Mouse (Mus musculus): ENCODE data around the gene Ezh1.
"Not testable (repeated sequence)": the region's sequence is repeated elsewhere in the genome, so short reads cannot be mapped to it uniquely, and the experiment has no call there.

Gene Ezh1

DNA sequence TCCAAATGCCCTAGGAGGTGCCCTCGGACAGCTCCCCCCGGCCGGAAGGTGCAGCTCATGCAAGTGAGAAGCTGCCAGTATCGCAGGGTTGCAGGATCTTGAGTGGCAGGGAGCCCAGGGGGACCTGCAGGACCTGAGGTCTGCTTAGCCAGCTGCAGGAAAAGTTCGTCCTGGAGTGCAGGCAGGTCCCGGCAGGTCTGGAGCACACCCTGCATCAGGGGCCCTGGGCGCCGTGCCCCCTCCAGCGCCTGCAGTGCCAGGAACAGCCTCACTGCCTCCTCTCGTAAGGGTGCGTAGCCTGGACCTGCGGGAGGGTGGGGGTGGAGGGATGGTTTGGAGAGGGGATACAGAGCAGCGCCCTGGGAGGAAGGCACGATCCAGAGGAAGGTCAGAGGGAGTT is 59.9 kb downstream of the Ezh1 start:
- Histone ChIP-seq H3K27me3 (ENCODE audit: control insufficient read depth, insufficient read depth, low read length, poor library complexity, severe bottlenecking) (peaks cover 4% of the 10 kb centered on the region), H3K36me3 (ENCODE audit: control insufficient read depth, insufficient read depth, low read length, poor library complexity, severe bottlenecking) (no peaks in the 10 kb centered on the region)
- DNase-seq (ENCODE audit: low read depth, low spot score): no peak

DNA sequence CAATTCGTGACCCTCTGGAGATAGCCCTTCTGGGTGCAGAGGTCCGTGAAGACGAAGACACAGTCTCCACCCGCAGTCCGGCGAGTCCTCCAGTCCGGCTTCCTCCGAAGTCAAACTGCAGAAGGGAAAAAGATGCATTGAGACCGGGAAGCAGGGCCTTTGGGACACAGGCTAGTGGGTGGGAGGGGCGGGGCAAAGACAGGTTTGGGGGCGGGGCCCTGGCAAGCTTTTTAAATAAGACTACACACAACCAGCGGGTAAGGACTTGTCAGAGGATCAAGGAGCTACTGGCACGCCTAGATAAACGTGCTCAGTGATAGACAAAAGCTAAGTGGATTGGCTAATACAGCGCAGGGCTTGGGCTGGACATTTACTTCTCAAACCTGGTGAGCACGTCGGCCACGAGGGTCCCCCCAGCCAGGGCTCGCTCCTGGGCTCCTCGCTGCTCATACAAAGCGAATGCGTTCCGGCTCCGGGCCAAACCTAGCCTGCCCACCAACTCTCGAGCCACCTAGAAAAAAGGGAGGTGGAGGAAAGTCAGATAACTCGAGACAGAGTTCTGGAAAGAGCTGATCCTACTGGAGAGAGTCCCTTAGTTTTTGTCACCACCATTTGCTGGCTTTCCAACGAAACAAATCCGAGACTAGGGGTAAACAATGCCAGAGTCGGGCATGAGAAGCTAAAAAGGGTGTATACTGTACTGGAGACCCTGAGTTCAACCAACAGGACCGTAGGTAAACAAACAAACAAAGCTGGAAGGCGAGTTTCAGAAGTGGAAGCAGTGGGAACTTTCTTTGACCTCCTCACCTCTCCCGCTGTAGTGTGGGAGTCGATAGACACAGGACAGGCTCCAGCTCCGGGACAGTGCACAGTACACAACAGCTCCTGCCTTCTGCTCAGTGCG is 61.3 kb downstream of the Ezh1 start:
- peak; percentile 30 for DNase-seq (ENCODE audit: low read depth, low spot score)

DNA sequence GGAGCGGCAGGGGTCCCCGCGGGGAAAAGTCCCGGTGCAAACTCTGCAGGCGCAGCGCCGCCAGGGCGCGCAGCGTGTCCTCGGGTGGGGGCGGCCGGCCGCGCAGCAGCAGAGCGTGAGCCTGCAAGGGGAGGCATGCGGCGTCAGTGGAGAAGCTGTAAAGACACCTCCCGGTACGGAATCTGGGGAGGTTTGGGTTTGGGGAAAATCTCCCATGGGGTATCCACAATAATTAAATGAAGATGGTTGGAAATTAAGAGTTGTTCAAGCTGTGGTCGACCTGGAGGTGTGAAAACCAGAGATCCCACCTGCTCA is 62.0 kb downstream of the Ezh1 start:
- no peaks in the 10 kb centered on the region for H3K36me3 ChIP-seq (ENCODE audit: control insufficient read depth, insufficient read depth, low read length, poor library complexity, severe bottlenecking)
- H3K27me3 ChIP-seq (ENCODE audit: control insufficient read depth, insufficient read depth, low read length, poor library complexity, severe bottlenecking): peaks cover 4% of the 10 kb centered on the region
- no peak for DNase-seq (ENCODE audit: low read depth, low spot score)

More for the DNA sequence above, 61.3 kb downstream of the Ezh1 start:
- peaks cover 4% of the 10 kb centered on the region for H3K27me3 ChIP-seq (ENCODE audit: control insufficient read depth, insufficient read depth, low read length, poor library complexity, severe bottlenecking)
- H3K36me3 ChIP-seq (ENCODE audit: control insufficient read depth, insufficient read depth, low read length, poor library complexity, severe bottlenecking): no peaks in the 10 kb centered on the region

DNA sequence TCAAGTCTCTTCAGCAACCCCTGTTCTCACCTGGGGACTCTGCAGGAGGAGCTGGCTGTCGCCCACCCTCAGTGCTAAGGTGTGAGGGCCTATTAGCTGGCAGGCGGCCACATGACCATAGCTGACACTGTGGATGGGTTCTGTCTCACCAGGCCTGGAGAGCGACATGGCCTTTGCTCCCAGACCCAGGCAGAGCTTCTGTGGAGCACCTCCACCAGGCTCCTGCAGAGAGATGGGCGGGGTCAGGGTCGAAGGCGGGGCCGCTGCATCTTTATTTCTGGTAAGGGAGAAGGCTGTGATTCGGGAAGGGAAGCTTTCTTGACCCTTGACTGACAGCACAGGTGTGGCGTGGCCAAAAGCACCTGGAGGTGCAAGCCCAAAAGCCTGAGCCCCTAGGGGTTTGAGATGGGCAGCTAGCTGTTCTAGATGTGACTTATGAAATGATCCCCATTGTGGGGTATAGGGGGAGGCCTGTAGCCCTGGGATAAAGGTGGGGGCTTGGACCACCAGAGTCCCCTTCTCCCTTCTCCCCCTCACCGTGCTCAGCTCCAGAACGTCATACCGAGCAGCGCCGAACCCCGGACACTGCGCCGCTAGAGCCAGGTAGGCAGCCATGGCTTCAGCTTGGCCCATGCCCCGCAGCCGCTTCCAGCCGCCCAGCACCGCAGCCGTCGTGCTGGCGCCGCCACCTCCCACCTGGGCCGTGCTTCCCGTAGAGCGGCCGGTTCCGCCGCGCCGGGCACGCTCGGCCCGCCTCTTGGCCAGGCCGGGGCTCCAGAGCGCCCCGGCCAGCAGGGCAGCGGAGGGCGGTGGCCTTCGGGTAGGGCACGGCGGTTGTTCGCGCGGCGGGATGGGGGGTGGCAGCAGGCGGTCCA is 62.5 kb downstream of the Ezh1 start:
- peaks cover 2% of the 10 kb centered on the region for H3K27me3 ChIP-seq (ENCODE audit: control insufficient read depth, insufficient read depth, low read length, poor library complexity, severe bottlenecking)
- H3K36me3 ChIP-seq (ENCODE audit: control insufficient read depth, insufficient read depth, low read length, poor library complexity, severe bottlenecking): no peaks in the 10 kb centered on the region
- DNase-seq (ENCODE audit: low read depth, low spot score): no peak

DNA sequence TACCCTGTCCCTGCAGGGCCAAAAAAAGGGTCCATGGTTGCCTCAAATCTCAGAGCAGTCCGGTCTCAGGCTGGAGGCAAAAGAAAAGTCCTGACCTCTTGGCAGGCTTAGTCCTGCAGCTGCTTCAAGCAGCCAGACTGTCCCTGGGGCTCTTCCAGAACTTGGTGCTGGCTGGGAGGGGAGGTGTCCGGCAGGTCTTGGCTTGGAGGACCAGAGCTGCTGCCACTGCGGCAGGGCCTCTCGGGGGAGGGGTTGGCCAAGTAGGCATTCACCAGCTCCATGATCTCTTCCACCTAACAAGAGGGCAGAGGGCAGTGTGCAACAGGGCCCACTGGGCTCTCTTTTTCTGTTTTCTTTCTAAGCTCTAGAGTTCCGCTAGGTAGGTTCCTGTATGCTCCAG is 63.5 kb downstream of the Ezh1 start:
- peaks cover 2% of the 10 kb centered on the region for H3K27me3 ChIP-seq (ENCODE audit: control insufficient read depth, insufficient read depth, low read length, poor library complexity, severe bottlenecking)
- no peak for DNase-seq (ENCODE audit: low read depth, low spot score)
- H3K36me3 ChIP-seq (ENCODE audit: control insufficient read depth, insufficient read depth, low read length, poor library complexity, severe bottlenecking): no peaks in the 10 kb centered on the region

DNA sequence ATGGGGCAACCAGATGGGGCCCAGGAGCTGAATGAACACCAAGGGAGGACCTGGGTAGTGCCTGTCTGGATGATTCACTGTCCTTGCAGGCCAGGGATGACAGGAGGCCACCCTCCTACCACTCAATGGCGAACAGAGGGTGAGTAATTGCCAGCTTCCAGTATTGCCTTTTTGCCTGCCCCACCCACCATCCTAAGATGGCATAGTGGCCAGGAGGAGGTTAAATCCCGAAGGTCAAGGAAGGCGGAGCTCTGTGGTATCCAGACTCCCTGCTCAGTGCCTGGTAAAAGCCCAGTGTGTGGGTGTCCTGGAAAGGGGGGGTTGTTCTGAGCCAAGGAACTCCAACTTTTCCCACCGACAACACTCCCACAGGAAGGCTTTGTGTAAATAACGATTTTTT is 64.0 kb downstream of the Ezh1 start:
- H3K27me3 ChIP-seq (ENCODE audit: control insufficient read depth, insufficient read depth, low read length, poor library complexity, severe bottlenecking): peaks cover 2% of the 10 kb centered on the region
- DNase-seq (ENCODE audit: low read depth, low spot score): no peak

DNA sequence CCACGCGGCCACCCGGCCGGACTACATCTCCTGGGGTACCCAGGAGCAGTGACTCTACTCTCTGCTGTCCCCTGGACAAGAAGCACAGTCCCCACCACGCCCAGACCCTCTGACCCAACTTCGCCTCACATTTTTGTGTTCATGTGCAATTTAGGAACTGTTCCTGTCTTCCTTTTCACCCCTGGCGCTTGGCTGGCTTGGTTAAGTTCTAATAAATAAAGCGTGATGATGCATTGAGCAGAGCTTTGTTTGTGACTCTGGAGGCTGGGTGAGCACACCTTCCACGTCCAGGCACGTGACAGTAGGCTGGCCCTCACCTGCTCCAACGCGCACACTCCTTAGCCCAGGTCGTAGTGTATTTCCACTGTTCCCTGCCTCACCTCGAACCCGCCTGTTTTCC is 64.7 kb downstream of the Ezh1 start:
- Histone ChIP-seq H3K36me3 (ENCODE audit: control insufficient read depth, insufficient read depth, low read length, poor library complexity, severe bottlenecking) (no peaks in the 10 kb centered on the region), H3K27me3 (ENCODE audit: control insufficient read depth, insufficient read depth, low read length, poor library complexity, severe bottlenecking) (peaks cover 2% of the 10 kb centered on the region)
- DNase-seq (ENCODE audit: low read depth, low spot score): no peak

More for the DNA sequence above, 64.0 kb downstream of the Ezh1 start:
- H3K36me3 ChIP-seq (ENCODE audit: control insufficient read depth, insufficient read depth, low read length, poor library complexity, severe bottlenecking): no peaks in the 10 kb centered on the region

DNA sequence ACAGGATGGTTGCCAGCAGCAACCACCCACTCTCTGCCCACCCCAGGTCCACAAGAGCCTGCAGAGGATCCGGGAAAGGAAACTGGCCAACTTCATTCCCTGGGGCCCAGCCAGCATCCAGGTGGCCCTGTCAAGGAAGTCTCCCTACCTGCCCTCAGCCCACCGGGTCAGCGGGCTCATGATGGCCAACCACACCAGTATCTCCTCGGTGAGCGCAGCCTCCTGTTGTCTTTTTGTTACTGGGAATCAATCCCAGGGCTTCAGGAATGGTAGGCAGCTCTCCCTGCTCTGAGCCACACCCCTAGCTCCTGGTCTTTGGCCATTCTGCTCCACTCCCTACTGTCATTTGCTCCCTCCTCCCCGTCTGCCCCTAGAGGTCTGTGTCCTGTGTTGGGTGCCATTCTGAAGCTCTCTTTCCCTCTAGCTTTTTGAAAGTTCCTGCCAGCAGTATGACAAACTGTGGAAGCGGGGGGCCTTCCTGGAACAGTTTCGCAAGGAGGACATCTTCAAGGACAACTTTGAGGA is 65.2 kb downstream of the Ezh1 start:
- not testable (repeated sequence) for H3K36me3 ChIP-seq (ENCODE audit: control insufficient read depth, insufficient read depth, low read length, poor library complexity, severe bottlenecking); H3K27me3 ChIP-seq (ENCODE audit: control insufficient read depth, insufficient read depth, low read length, poor library complexity, severe bottlenecking); DNase-seq (ENCODE audit: low read depth, low spot score)

DNA sequence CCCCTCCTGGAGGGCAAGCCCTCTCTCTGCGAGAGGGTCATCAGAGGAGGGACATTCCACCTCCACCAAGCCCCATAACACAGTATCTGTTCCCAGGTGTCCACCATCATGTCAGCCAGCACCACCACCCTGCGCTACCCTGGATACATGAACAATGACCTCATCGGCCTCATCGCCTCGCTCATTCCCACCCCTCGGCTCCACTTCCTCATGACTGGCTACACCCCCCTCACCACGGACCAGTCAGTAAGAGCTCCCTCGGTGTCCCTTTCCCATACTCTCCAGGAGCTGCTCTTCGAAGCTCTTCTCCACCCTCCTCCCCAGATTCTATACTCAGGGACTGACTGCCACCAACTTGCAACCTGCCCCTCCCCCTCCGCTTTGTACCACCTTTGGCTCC is 66.1 kb downstream of the Ezh1 start:
- not testable (repeated sequence) for H3K27me3 ChIP-seq (ENCODE audit: control insufficient read depth, insufficient read depth, low read length, poor library complexity, severe bottlenecking); DNase-seq (ENCODE audit: low read depth, low spot score); H3K36me3 ChIP-seq (ENCODE audit: control insufficient read depth, insufficient read depth, low read length, poor library complexity, severe bottlenecking)

DNA sequence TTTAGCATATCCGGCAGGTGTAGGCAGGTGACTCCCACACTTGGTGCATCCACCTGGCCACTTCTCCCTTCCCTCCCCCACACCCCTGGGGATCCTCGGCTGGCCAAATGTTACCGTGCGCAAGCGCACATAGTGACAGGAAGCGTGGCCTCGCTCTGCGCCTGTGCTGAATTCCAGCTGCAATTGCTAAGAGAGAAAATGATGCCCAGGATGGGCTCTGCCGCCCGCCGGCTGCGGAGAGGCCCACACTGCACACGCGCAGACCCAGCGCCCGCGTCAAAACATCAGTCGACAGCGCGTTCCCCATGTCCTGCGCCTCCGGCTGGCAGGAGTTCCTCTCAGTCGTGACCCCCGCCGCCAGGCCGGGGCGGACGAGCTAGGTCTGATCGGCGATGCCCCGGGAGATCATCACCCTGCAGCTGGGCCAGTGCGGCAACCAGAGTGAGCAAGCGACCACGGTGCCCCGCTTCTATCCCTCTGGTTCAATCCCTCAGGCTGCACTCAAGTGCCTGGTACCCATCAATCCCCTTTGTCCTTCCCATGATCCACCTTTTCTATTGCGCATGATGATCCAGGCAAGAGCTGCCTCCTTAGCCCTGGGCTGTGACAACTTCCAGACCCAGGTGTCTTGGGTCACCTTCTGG is 70.4 kb downstream of the Ezh1 start, which contains the start of gene Tubg2:
Gene Tubg2 (plus strand): TSS at position 180 of the 644 bp plus-strand sequence.
- H3K27me3 ChIP-seq (ENCODE audit: control insufficient read depth, insufficient read depth, low read length, poor library complexity, severe bottlenecking): no peaks in the 10 kb centered on the region
- H3K36me3 ChIP-seq (ENCODE audit: control insufficient read depth, insufficient read depth, low read length, poor library complexity, severe bottlenecking): no peaks in the 10 kb centered on the region
- DNase-seq (ENCODE audit: low read depth, low spot score): peak; percentile 84

DNA sequence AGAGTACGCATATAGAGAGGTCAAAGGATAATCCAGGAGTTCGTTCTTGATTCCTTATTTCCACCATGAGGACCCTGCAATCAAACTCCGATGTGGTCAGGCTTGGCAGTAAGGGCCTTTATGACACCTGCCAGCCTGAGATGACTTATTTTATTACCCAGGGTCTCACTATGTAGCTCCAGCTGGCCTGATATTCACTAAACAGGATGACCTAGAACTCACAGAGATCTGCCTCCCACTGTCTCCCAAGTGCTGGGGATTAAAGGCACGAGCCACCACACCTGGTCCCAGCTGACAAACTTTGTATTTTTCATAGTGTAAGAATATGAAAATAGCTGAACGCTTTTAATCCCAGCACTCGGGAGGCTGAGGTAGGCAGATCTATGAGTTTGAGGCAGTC is 71.1 kb downstream of the Ezh1 start:
- H3K36me3 ChIP-seq (ENCODE audit: control insufficient read depth, insufficient read depth, low read length, poor library complexity, severe bottlenecking): no peaks in the 10 kb centered on the region
- DNase-seq (ENCODE audit: low read depth, low spot score): no peak
- H3K27me3 ChIP-seq (ENCODE audit: control insufficient read depth, insufficient read depth, low read length, poor library complexity, severe bottlenecking): no peaks in the 10 kb centered on the region

DNA sequence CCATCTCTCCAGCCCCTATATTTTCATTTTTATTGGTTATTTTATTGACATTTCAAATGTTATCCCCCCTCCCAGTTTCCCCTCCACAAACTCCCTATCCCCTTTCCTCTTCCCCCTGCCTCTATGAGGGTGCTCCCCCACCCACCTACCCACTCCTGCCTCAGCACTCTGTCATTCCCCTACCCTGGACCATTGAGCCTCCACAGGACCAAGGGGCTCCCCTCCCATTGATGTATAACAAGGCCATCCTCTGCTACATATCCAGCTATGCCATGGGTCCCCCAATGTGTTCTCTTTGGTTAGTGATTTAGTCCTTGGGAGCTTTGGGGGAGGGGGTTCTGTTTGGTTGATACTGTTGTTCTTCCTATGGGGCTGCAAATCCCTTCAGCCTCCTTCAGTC is 71.6 kb downstream of the Ezh1 start:
- Histone ChIP-seq H3K36me3 (ENCODE audit: control insufficient read depth, insufficient read depth, low read length, poor library complexity, severe bottlenecking) (no peaks in the 10 kb centered on the region), H3K27me3 (ENCODE audit: control insufficient read depth, insufficient read depth, low read length, poor library complexity, severe bottlenecking) (no peaks in the 10 kb centered on the region)
- no peak for DNase-seq (ENCODE audit: low read depth, low spot score)

DNA sequence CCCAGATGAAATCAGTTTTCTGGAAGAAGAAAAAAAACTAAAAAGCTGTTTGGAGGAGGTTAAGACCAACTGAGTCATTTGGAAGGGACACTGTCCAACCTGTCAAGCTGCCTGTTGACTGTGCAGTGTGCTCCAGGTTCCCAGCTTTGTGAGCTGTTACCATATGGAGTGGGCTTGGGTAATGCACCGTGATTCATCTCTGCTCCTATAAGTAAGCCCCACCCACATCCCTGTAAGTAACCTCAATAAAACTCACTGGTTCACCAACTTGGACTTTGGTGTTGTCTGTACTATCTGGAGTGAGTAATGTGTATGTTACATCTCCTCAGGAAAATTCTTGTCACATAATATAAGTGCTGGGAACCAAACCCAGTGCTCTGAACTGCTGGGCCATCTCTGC is 73.4 kb downstream of the Ezh1 start:
- Histone ChIP-seq H3K27me3 (ENCODE audit: control insufficient read depth, insufficient read depth, low read length, poor library complexity, severe bottlenecking) (no peaks in the 10 kb centered on the region), H3K36me3 (ENCODE audit: control insufficient read depth, insufficient read depth, low read length, poor library complexity, severe bottlenecking) (no peaks in the 10 kb centered on the region)
- no peak for DNase-seq (ENCODE audit: low read depth, low spot score)

DNA sequence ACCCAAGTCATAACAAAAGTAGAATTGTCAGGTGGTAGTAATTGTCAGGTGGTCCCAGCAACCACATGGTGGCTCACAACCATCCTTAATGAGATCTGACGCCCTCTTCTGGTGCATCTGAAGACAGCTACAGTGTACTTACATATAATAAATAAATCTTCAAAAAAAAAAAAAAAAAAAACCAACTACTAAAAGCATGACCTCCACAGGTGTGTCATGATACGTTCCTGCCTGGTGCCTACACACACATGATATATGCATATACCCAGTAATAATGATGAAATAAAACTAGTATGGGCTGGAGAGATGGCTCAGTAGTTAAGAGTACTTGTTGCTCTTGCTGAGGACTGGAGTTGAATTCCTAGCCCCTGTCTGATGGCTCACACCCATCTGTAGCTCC is 75.2 kb downstream of the Ezh1 start:
- H3K36me3 ChIP-seq (ENCODE audit: control insufficient read depth, insufficient read depth, low read length, poor library complexity, severe bottlenecking): no peaks in the 10 kb centered on the region
- no peak for DNase-seq (ENCODE audit: low read depth, low spot score)
- no peaks in the 10 kb centered on the region for H3K27me3 ChIP-seq (ENCODE audit: control insufficient read depth, insufficient read depth, low read length, poor library complexity, severe bottlenecking)

Measured in splenic B cell, adult 2 months (primary cell).